Mouse (Mus musculus) heart, postnatal 0 days (tissue): ENCODE results near the gene Rabep2.

Experiments used
- CTCF ChIP-seq: IDR thresholded peaks from 2 replicates; pipeline ENCODE4 v1.5.1; 2016; ENCODE audit warnings: antibody characterized with exemption, control low read depth, low read depth
- EP300 ChIP-seq: IDR thresholded peaks from 2 replicates; pipeline ENCODE4 v1.6.1; 2016; ENCODE audit warnings: antibody characterized with exemption, low read depth

GRCm38 (mm10) chr7:126453861-126454260, 25.3 kb downstream of the Rabep2 start:
- TF ChIP-seq CTCF = no peak
- no peak for TF ChIP-seq EP300
